Mouse (Mus musculus) erythroblast, adult 5-6 weeks (primary cell): ENCODE data around the gene Cntfr. TPM values are rescaled to one million over a fixed set of nuclear protein-coding genes. Genes with fewer than 3 reads are reported as not detected.
"Not testable (repeated sequence)": the region's sequence is repeated elsewhere in the genome, so short reads cannot be mapped to it uniquely, and the experiment has no call there.

ENCODE experiments used
- ATAC-seq: replicated peaks from 2 replicates; pipeline ENCODE4 v1.8.0; 2016; ENCODE audit warnings: moderate number of reproducible peaks, mild to moderate bottlenecking, moderate TSS enrichment, inconsistent platforms; ENCODE audit not compliant: poor library complexity, low FRiP score, severe bottlenecking
- total RNA-seq, 2 experiments: library from RNA; stranded (forward) in 1 of 2; stranded (reverse) in 1 of 2; fragments of 150-400 nt in 1 of 2; fragments of 200-764, 138-1000 nt in 1 of 2; gene quantifications; 2 replicates each; pipeline versions ENCODE4 v1.2.3 to v1.2.4; 2015 to 2017; ENCODE audit warnings: low replicate concordance in 2 of 2

Gene Cntfr
- total RNA-seq (2015; ENCODE audit: low replicate concordance), result not detected in 2 replicates
- not detected in 2 replicates for total RNA-seq (2017; ENCODE audit: low replicate concordance)

- not testable (repeated sequence) for ATAC-seq
These were observed at the start of gene Cntfr for GRCm38 (mm10) chr4:41696930-41697841. Gene Cntfr, minus strand, starts transcription at chr4:41697089.

GRCm38 (mm10) chr4:41745021-41745420 is 48.1 kb upstream of the Cntfr start:
- ATAC-seq, result no peak

GRCm38 (mm10) chr4:41744131-41744530 is 47.2 kb upstream of the Cntfr start:
- ATAC-seq, result no peak

- ATAC-seq, result peak; percentile 92
These were observed 44.3 kb upstream of the Cntfr start for GRCm38 (mm10) chr4:41741158-41741560.

GRCm38 (mm10) chr4:41740380-41741157 is 43.7 kb upstream of the Cntfr start:
- ATAC-seq, result peak; percentile 71

GRCm38 (mm10) chr4:41739260-41739659 is 42.4 kb upstream of the Cntfr start:
- ATAC-seq, result no peak

- ATAC-seq, result no peak
These were observed 41.3 kb upstream of the Cntfr start for GRCm38 (mm10) chr4:41738256-41738603.

GRCm38 (mm10) chr4:41737602-41738255 is 40.8 kb upstream of the Cntfr start:
- no peak for ATAC-seq

- no peak for ATAC-seq
These were observed 34.3 kb upstream of the Cntfr start, which contains the start of gene Arid3c for GRCm38 (mm10) chr4:41731052-41731765. Gene Arid3c, minus strand, starts transcription at chr4:41731142.

- no peak for ATAC-seq
These were observed 30.1 kb upstream of the Cntfr start for GRCm38 (mm10) chr4:41726826-41727621.

- peak; percentile 99 for ATAC-seq
These were observed 26.0 kb upstream of the Cntfr start, which contains the start of gene Dctn3 for GRCm38 (mm10) chr4:41722918-41723351. Gene Dctn3, minus strand, starts transcription at chr4:41723170.

GRCm38 (mm10) chr4:41716834-41717233 is 19.9 kb upstream of the Cntfr start:
- no peak for ATAC-seq

- no peak for ATAC-seq
These were observed 18.7 kb upstream of the Cntfr start for GRCm38 (mm10) chr4:41715596-41715995.

- no peak for ATAC-seq
These were observed 18.2 kb upstream of the Cntfr start for GRCm38 (mm10) chr4:41715082-41715481.

- peak; percentile 56; the same call in 1 of the 2 replicates for ATAC-seq
These were observed 17.4 kb upstream of the Cntfr start for GRCm38 (mm10) chr4:41714276-41714675.

- peak; percentile 78 for ATAC-seq
These were observed 16.5 kb upstream of the Cntfr start, which contains the start of gene Rpp25l for GRCm38 (mm10) chr4:41713197-41714067. Gene Rpp25l, minus strand, starts transcription at chr4:41713534.

GRCm38 (mm10) chr4:41712421-41713196 is 15.7 kb upstream of the Cntfr start:
- peak; percentile 34 for ATAC-seq
